Mouse (Mus musculus): ENCODE data around the gene Ovch2. TPM values are rescaled to one million over a fixed set of nuclear protein-coding genes. Genes with fewer than 3 reads are reported as not detected.

Gene Ovch2
- polyA plus RNA-seq (2021; fragmentation: Nextera tagmentation), result not detected in 2 replicates
- long read RNA-seq, experiment 1, result 0 reads
- long read RNA-seq, experiment 2, result 0 reads

GRCm38 (mm10) chr7:107801108-107801507 is at the start of gene Ovch2:
TSS of gene Ovch2 (minus strand) at chr7:107801208.

DNA sequence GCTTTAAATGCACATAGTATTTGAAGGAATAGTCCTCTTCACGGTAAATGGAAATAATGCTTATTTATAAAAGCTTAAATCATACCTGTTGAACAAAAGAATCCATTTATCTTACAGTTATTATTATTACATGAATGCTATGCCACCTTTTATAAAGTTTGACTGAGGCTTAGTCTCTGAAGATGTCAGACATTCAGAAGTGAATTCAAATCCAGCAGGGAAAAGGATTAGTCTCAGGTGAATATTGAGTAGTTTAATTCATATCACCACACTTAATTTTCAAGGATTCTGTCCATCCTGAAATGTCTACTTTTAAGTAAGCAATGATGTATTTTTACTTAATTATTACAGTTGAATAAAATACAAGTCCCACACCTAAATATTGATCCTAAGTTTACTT is 46.4 kb upstream of the Ovch2 start, which contains the start of gene Olfr470:
Gene Olfr470 (minus strand): TSS at position 101 of the 400 bp plus-strand sequence.

DNA sequence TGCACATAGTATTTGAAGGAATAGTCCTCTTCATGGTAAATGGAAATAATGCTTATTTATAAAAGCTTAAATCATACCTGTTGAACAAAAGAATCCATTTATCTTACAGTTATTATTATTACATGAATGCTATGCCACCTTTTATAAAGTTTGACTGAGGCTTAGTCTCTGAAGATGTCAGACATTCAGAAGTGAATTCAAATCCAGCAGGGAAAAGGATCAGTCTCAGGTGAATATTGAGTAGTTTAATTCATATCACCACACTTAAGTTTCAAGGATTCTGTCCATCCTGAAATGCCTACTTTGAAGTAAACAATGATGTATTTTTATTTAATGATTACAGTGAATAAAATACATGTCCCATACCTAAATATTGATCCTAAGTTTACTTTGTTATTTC is 24.4 kb upstream of the Ovch2 start, which contains the start of gene Olfr469:
Gene Olfr469 (minus strand): TSS at position 101 of the 400 bp plus-strand sequence.

GRCm38 (mm10) chr7:107811963-107812362 is 11.0 kb upstream of the Ovch2 start, which contains the start of gene Olfr467:
TSS of gene Olfr467 (plus strand) at chr7:107812263.

DNA sequence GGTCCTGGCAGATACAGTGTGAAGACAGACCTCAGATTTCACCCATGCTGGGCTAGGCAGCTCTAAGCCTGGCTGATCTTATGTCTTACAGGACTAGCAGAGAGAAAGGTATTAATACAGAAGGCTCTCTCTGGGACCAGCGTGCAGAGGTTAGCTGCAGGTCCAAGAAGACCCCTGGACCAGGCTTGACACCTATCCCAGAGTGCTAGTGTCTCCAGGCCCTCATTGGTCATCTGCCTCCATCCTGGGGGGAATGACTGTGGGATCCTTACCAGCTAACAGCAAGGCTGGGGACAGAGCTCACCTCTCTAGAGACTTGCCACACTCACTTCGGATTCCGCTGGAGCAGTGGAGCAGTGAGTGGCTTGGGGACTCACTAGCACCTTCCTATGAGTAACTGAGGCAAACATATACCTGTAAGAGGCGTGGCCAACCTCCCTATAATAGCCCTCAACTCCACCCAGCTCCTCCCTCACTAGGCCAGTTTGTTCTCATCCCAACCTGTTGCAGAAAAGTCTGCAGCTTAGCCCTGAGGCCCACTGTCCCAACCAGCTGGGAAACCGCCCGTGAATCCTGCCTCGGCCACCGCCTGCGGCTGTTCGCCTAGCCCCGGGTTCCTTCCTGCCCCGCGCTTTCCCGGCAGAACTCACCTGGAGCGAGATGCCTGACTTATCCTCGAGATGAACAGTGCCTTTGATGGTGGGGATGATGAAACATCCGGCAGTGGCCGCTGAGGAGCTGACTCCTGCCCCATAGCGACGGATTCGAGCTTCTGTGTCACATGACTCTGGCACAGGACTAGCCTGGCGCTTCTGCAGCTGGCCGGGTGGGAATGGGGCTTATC is 43.5 kb downstream of the Ovch2 start, which contains the start of gene Cyb5r2:
Gene Cyb5r2 (minus strand): TSS at position 725 of the 844 bp plus-strand sequence.

Other genes with a start within 250 kb of the Ovch2 start
- gene Olfml1, start 233.8 kb downstream of the Ovch2 start, polyA plus RNA-seq (2021; fragmentation: Nextera tagmentation), result 19.8 and 20.2 TPM in 2 replicates
- gene Ppfibp2, start 206.0 kb downstream of the Ovch2 start, polyA plus RNA-seq (2021; fragmentation: Nextera tagmentation), result 3.1 and 4.3 TPM in 2 replicates
- gene 5330417H12Rik, start 176.0 kb downstream of the Ovch2 start, polyA plus RNA-seq (2021; fragmentation: Nextera tagmentation), result not detected in 2 replicates
- gene Cyb5r2, start 43.2 kb downstream of the Ovch2 start, polyA plus RNA-seq (2021; fragmentation: Nextera tagmentation), result 0.15 and 0.45 TPM in 2 replicates
- not detected in 2 replicates for gene Olfr467, start 11.1 kb upstream of the Ovch2 start, polyA plus RNA-seq (2021; fragmentation: Nextera tagmentation)
- not detected in 2 replicates for gene Olfr469, start 24.3 kb upstream of the Ovch2 start, polyA plus RNA-seq (2021; fragmentation: Nextera tagmentation)
- not detected in 2 replicates for gene Olfr470, start 46.3 kb upstream of the Ovch2 start, polyA plus RNA-seq (2021; fragmentation: Nextera tagmentation)
- not detected in 2 replicates for gene Olfr472, start 96.7 kb upstream of the Ovch2 start, polyA plus RNA-seq (2021; fragmentation: Nextera tagmentation)
- gene Olfr473, start 129.2 kb upstream of the Ovch2 start, polyA plus RNA-seq (2021; fragmentation: Nextera tagmentation), result not detected in 2 replicates
- gene Olfr474, start 153.4 kb upstream of the Ovch2 start, polyA plus RNA-seq (2021; fragmentation: Nextera tagmentation), result not detected in 2 replicates
- not detected in 2 replicates for gene Olfr476, start 163.6 kb upstream of the Ovch2 start, polyA plus RNA-seq (2021; fragmentation: Nextera tagmentation)
- gene Olfr477, start 185.5 kb upstream of the Ovch2 start, polyA plus RNA-seq (2021; fragmentation: Nextera tagmentation), result not detected in 2 replicates
- not detected in 2 replicates for gene Olfr478, start 232.8 kb upstream of the Ovch2 start, polyA plus RNA-seq (2021; fragmentation: Nextera tagmentation)
- gene Olfr479, start 249.5 kb upstream of the Ovch2 start, polyA plus RNA-seq (2021; fragmentation: Nextera tagmentation), result not detected in 2 replicates

Measured in layer of hippocampus, adult 6 months (tissue).